ENCODE assay signal across 20 mouse cellular contexts in the genomic region with DNA sequence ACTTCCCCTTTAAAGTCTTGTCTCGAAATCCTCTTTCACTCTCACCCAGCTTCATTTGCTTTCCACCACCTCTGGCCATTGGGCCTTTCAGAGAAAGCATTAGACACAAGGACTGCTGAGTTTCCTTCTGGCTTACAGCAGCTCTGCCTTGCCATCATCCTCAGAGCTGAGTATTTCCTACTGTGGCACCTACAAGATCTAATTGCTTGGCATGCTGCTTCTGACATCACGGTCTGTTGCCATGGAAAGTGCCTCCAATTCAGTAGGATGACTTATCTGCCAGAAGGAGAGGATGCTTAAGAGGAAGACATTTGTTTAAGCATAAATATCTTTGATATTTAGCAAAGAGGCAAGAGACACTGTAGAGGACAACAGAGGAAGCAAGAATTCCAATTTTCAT.
DNase-seq lines count a peak whose midpoint lies in the region; ATAC-seq and TF ChIP-seq lines count a peak whose summit lies in the region.
"Had no signal": no experiment of that assay in that cellular context is flagged by ENCODE, and none has a peak within 500 bp of the region (broad histone marks: within the 10 kb centered on the region; RNA-seq: fewer than 3 reads in every experiment).

No protein-coding gene starts in this region.

- no peak for TF ChIP-seq CTCF in left cerebral cortex, adult 2 months (IDR thresholded peaks at IDR 0.05)

- H3K4me3 ChIP-seq in forebrain, embryonic 16.5 days (replicated peaks; ENCODE audit: low read length), result no peak overlapping the region
- H3K4me3 ChIP-seq in forebrain, embryonic 10.5 days, result no peak overlapping the region
- H3K4me3 ChIP-seq in left cerebral cortex, adult 2 months, result no peak overlapping the region
- no peak overlapping the region for H3K4me3 ChIP-seq in liver, embryonic 11.5 days (ENCODE audit: low read depth, low read length)
- H3K4me3 ChIP-seq: embryonic facial prominence, embryonic 15.5 days; megakaryocyte, embryonic 14.5 days had no signal

- H3K9ac ChIP-seq in forebrain, embryonic 16.5 days (replicated peaks; ENCODE audit: low read depth, low read length), result no peak overlapping the region
- H3K9ac ChIP-seq in liver, embryonic 11.5 days (ENCODE audit: low read depth, low read length), result no peak overlapping the region
- H3K9ac ChIP-seq: embryonic facial prominence, embryonic 15.5 days; hindbrain, embryonic 14.5 days had no signal

- H3K27ac ChIP-seq in forebrain, embryonic 16.5 days (ENCODE audit: low read length), result no peak overlapping the region
- no peak overlapping the region for H3K27ac ChIP-seq in forebrain, embryonic 10.5 days
- H3K27ac ChIP-seq in left cerebral cortex, adult 2 months, result peak overlapping the region; percentile 84
- no peak overlapping the region for H3K27ac ChIP-seq in liver, embryonic 11.5 days (ENCODE audit: low read depth, low read length)
- H3K27ac ChIP-seq: embryonic facial prominence, embryonic 15.5 days; hindbrain, embryonic 14.5 days; kidney, postnatal 0 days had no signal

- DNase-seq in forebrain, embryonic 10.5 days (ENCODE audit: extremely low spot score, low spot score), result no peak
- peak in 1 of 2 experiments; percentile 27 for DNase-seq in left cerebral cortex, adult 2 months (ENCODE audit: extremely low spot score in 1 of 2, low spot score in 2 of 2)
- no peak for DNase-seq in left cerebral cortex, postnatal 4 days
- peak; percentile 26 to 57 for DNase-seq in frontal cortex, adult 2 months (ENCODE audit: extremely low spot score in 1 of 2, low spot score in 1 of 2)
- DNase-seq in right cerebral cortex, postnatal 36 days (ENCODE audit: low spot score in 2 of 2), result peak; percentile 20 to 43
- no peak for DNase-seq in urinary bladder, postnatal 36 days (ENCODE audit: low spot score in 2 of 2)
- no peak for DNase-seq in liver, embryonic 11.5 days (ENCODE audit: low spot score)
- DNase-seq: adrenal gland, postnatal 14 days; embryo, embryonic 11 days; heart, postnatal 14 days; lung, postnatal 14 days; thymus, postnatal 4 days had no signal

- WGBS in forebrain, embryonic 16.5 days, result 44% methylated on average over 2 of the region's 2 CpGs
- 73% methylated on average over 2 of the region's 2 CpGs for WGBS in forebrain, embryonic 10.5 days
- 50% methylated on average over 2 of the region's 2 CpGs for WGBS in liver, embryonic 11.5 days

- no peak overlapping the region for H3K4me2 ChIP-seq in forebrain, embryonic 16.5 days (ENCODE audit: low read length)
- H3K4me2 ChIP-seq in liver, embryonic 11.5 days, result no peak overlapping the region
- H3K4me2 ChIP-seq: embryonic facial prominence, embryonic 15.5 days; heart, embryonic 11.5 days; hindbrain, embryonic 14.5 days had no signal

- no peaks in the 10 kb centered on the region for H3K9me3 ChIP-seq in forebrain, embryonic 16.5 days (ENCODE audit: control insufficient read depth, low read length)
- H3K9me3 ChIP-seq in forebrain, embryonic 10.5 days, result no peaks in the 10 kb centered on the region
- no peaks in the 10 kb centered on the region for H3K9me3 ChIP-seq in liver, embryonic 11.5 days (ENCODE audit: control insufficient read depth, low read length)
- H3K9me3 ChIP-seq: embryonic facial prominence, embryonic 15.5 days had no signal

- intact Hi-C loops in left cerebral cortex, adult 2 months (cut with DNase I), result loop anchor here (1.0 to 2.0 kb wide), 4 partner anchors 21 to 283 kb away; a partner anchor contains a TSS
- intact Hi-C loops in left cerebral cortex, postnatal 4 days (cut with DNase I), result no loop called here

- no peaks in the 10 kb centered on the region for H3K36me3 ChIP-seq in forebrain, embryonic 16.5 days (ENCODE audit: control insufficient read depth, insufficient read depth)
- no peaks in the 10 kb centered on the region for H3K36me3 ChIP-seq in forebrain, embryonic 10.5 days (replicated peaks)
- no peaks in the 10 kb centered on the region for H3K36me3 ChIP-seq in liver, embryonic 11.5 days (ENCODE audit: control insufficient read depth, insufficient read depth, low read length)
- H3K36me3 ChIP-seq: embryonic facial prominence, embryonic 15.5 days had no signal

- peaks cover 10% of the 10 kb centered on the region for H3K4me1 ChIP-seq in forebrain, embryonic 16.5 days (replicated peaks; ENCODE audit: control insufficient read depth, insufficient read depth, low read length)
- H3K4me1 ChIP-seq in forebrain, embryonic 10.5 days, result no peaks in the 10 kb centered on the region
- H3K4me1 ChIP-seq in liver, embryonic 11.5 days (replicated peaks; ENCODE audit: control insufficient read depth, insufficient read depth, low read length), result no peaks in the 10 kb centered on the region
- H3K4me1 ChIP-seq: embryonic facial prominence, embryonic 15.5 days; megakaryocyte, embryonic 14.5 days had no signal

- peak; percentile 40; the same call in 1 of the 2 replicates for ATAC-seq in forebrain, embryonic 16.5 days
- ATAC-seq in liver, embryonic 11.5 days (replicated peaks; ENCODE audit: low FRiP score), result no peak
- ATAC-seq: intestine, postnatal 0 days; midbrain, embryonic 16.5 days had no signal

- H3K27me3 ChIP-seq in forebrain, embryonic 16.5 days (replicated peaks; ENCODE audit: control insufficient read depth, insufficient read depth, low read length), result no peaks in the 10 kb centered on the region
- H3K27me3 ChIP-seq in forebrain, embryonic 10.5 days (ENCODE audit: poor library complexity, severe bottlenecking), result no peaks in the 10 kb centered on the region
- no peaks in the 10 kb centered on the region for H3K27me3 ChIP-seq in liver, embryonic 11.5 days (replicated peaks; ENCODE audit: control insufficient read depth, insufficient read depth, low read length)
- H3K27me3 ChIP-seq: embryonic facial prominence, embryonic 15.5 days; megakaryocyte, embryonic 14.5 days had no signal

Comparison
In these comparisons a context has a peak if more than half of its experiments do, and no peak if none do; other contexts are left out.
1. DNase-seq: peak in frontal cortex, adult 2 months (2 of 2) and right cerebral cortex, postnatal 36 days (2 of 2); none in forebrain, embryonic 10.5 days (single experiment), left cerebral cortex, postnatal 4 days (single experiment), urinary bladder, postnatal 36 days (0 of 2) and liver, embryonic 11.5 days (single experiment).